Mouse (Mus musculus): ENCODE measurements around the gene Tmem52b.

The Tmem52b gene

DNA sequence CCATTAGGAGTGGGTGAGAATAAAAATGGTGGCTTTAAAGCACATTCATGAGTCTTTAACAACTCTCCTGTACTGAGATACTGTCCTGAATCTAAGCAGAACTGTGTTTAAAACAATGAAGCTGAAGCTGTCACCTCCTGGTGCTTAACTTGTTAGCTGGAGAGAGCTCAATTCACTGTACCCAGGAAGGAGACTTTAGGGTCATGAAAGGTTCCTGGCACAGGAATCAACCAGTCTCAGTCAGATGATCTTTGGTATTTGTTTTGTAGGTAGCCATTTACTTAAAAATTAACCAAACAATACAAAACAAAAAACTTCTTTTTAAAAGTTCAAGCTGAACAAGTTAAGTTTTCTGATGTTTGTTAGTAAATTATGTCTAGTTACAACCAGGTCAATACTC, 17.9 kb downstream of the Tmem52b start:
- no peak for DNase-seq (ENCODE audit: inconsistent age in 2 of 2, low spot score in 1 of 2)

DNA sequence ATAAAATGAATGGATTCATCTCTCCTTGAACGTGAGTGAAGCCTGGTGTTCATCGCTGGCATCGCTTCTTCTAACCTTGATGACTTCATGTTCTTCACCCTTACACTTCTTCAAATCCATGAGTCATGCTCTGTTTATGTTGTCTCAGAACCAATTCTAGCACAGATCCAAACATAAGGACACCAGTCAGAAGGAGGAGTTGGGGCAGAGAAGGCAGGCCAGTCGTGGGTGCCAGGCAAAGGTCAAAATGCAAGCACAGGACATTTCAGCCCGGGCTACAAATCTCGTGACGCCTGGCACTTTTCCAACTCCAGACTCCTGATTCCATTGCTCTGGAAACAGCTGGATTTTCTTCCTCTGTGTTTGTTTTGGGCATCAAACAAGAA, 20.2 kb downstream of the Tmem52b start:
- DNase-seq (ENCODE audit: inconsistent age in 2 of 2, low spot score in 1 of 2): peak; percentile 85 to 95

DNA sequence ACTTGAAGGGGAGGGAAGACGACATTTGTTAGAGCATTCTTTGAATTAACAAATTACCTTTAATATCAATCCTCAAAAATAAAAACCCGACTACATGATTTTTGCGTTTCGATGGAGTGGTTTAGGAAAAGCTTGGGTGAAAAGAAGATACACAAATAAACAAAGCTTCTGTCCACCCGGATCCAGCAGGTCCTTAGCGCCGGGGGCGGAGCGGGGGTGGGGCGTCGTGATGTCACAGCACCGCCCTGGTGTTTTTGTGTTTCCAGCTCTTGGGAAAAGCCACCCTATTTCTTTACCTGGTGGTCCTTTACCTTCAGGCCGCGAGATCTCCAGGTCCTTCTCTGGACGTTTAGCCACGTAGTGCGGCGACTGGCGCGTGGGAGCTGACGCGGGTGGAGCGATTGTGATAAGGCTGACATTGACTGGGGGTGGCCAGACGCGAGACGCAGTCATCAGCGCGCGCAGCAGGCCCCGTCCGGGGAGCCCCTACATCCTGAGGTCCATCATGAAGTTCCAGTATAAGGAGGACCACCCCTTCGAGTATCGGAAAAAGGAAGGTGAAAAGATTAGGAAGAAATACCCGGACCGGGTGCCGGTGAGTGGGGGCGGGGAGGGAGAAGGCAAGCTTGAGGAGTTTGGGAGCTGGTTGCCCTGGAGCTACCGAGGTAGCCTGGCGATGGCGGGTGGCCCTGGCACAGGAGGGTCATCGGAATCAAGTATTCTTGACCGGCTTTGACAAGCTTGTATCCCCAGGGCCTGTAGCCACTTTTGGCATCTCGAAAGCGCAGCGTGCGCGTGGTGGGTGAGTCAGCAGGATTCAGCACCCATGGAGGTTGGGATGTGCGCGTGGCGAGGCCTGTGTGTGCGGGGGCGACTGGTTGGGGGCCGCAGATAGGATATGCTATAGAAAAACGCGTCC, 20.8 kb downstream of the Tmem52b start, which contains the start of gene Gabarapl1:
Gene Gabarapl1 (plus strand): TSS at position 219 of the 919 bp plus-strand sequence.
- DNase-seq (ENCODE audit: inconsistent age in 2 of 2, low spot score in 1 of 2): peak; percentile 88 to 97

DNA sequence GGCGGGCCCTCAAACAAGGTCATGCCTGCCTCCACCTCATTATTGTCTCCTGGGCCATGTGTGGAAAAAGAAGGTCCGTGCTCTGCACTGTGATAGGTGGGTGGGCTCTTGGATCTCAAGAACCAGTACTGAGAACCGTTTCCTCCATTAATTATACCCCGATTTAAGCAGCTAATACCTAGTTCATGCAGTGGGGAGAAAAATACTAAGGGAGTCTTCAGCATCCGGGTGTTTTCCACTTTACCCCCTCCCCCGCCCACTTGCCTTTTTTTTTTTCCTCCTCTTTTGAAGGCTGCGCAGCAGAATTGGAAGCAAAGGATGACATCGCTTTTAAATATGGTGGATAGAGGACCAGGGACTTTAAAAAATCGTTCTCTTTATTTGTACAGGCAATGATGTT, 21.7 kb downstream of the Tmem52b start:
- peak; percentile 21 to 81 for DNase-seq (ENCODE audit: inconsistent age in 2 of 2, low spot score in 1 of 2)

DNA sequence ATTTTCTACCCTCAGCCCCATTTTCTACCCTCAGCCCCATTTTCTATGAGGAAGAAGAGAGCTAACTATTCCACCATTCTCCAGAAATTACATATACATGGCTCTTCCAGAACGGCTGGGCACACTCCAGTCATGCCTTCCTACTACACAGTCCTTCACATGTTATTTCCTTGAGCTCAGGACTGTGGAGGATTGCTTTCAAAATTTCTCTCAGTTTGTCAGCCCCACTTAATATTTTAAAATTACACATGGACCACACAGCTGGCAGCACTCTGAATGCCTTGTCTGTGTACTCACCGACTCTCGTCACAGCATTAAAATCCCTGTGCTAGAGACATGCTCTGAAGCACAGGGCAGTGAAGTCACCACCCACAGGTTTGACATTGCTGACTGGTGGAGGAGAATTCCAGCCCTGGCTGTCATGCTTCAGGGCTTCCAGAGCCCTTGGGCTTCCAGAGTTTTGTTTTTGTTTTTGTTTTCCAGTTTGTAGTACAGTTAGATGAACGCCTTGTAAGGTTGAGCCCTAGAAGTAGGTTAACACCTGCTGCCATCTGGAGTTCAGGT, 22.4 kb downstream of the Tmem52b start:
- peak; percentile 33 to 62 for DNase-seq (ENCODE audit: inconsistent age in 2 of 2, low spot score in 1 of 2)

DNA sequence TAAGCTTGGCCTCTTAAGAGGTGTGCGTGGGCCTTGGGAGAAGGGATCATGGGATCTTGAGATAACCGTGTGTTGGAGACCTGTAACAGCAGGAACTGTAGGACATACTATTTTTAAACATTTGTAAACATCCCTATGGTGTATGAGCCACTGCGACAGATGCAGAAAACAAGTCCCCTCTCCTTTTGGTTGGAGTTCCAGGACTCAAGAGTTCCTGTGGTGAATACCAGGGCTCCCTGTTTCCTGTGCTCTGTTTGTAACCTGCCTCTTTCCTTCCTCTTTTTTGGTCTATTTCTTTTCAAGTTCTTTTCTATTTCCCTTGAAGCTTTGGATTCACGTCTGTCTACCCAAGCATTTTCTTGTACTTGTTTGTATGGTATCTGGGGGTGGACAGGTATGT, 23.4 kb downstream of the Tmem52b start:
- peak in 1 of 2 experiments; percentile 38 for DNase-seq (ENCODE audit: inconsistent age in 2 of 2, low spot score in 1 of 2)

DNA sequence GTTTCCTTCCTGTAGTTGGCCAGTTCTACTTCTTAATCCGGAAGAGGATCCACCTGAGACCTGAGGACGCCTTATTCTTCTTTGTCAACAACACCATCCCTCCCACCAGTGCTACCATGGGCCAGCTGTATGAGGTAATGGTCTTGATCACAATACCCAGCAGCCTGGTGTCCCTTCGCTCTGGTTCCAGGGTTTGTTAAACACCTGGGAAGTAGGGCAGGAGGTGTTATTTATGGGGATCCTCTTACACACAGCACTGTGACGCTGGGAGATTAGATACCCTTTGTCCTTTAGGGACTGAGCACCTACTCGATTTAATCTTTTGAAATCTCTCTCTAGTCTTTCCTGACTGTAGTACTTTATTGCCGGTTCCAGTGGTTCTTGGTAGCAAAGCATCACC, 26.2 kb downstream of the Tmem52b start:
- no peak for DNase-seq (ENCODE audit: inconsistent age in 2 of 2, low spot score in 1 of 2)

DNA sequence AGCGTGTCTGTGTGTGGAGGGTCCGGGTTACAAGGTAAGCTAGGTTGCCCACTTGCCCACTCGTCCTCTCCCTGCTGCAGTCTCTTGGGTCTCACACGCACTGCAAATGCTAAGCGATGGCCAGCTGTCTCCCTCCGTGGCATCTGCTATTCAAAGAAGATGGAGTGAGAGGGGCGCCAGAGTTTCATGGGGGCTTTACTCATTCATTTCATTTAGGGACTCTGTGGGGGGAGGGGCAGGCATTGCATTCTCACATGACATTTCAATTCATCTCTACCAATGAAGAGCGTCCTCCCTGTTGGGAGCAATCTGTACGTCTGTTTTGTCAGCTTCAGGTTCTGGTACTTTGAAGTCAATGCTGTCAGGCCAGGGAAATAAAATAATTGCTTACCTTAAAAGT, 29.6 kb downstream of the Tmem52b start:
- DNase-seq (ENCODE audit: inconsistent age in 2 of 2, low spot score in 1 of 2): peak in 1 of 2 experiments; percentile 39

DNA sequence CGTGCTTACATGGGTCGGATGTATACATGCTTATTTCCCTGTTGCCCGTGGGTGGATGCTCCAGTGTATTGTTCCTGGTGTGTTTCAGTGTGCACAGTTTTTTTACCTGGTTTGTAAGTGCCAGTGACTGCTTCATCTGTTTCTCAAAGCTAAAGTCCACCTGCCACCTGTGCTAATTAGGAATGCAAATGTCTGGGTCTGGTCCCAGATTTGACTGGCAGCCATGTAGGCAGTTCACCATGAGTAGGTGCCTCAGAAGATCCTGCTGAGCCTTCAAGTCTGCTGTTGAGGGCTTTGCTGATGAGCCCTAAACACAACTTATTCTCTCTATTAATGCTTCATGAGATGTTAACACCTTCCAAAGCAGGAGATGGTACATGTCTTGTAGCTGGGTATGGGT, 30.2 kb downstream of the Tmem52b start:
- peak in 1 of 2 experiments; percentile 28 for DNase-seq (ENCODE audit: inconsistent age in 2 of 2, low spot score in 1 of 2)

DNA sequence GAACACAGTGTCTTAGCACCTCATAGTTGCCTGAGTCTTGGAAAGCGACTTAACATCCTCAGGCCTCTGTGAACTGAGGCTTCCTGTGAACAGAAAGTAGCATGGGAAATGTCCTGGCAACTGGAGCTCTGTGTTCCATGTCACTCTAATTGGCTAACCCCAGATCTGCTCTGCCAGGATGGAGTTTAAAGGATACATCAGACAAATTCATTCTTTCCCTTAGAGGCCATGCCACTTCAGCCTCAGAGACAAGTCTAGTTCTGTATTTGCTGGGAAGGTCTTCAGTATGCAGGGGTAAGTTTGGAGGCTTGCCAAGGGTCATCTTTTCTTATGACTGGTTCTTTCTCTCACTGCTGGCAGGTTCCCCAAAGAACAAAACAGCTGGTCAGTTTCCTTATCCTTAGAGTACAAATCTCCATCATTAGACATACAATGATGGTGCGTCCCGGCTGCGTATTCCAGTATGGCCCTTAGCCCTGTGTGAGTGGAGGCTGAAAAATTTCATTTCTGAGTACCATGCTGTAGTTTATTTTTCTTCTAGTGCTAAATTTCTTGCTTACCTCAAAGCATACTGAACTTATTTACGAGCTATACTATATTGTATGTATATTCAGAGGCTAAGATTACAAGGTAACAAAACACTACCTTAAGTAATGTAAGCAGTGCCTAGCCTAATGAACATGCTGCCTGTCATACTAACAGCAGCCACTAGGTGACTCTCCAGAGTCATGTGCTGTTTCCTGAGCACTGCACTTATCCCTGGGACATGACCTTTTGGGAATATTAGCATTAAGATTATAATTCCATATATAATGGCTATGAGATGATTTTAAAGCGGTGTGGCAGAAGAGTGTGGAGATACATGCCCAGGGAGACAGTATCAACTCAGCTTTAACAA, 31.6 kb downstream of the Tmem52b start:
- peak; percentile 56 to 88 for DNase-seq (ENCODE audit: inconsistent age in 2 of 2, low spot score in 1 of 2)

DNA sequence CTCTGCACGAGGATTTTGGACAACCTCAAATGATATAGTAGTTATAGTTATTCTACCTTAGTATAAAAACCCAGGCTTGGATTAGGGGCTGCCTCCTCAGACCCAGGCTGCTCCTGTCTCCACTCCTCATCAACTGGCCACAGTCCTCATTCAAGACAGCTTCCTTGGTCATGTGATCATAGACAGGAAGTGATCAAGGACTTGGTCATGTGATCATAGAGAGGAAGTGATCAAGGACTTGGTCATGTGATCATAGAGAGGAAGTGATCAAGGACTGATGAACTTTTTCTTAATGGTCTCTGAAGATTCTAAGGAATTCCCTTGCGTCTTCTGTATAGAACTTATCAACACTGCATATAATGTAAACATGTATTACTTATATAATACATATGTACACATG, 34.9 kb downstream of the Tmem52b start:
- no peak for DNase-seq (ENCODE audit: inconsistent age in 2 of 2, low spot score in 1 of 2)

DNA sequence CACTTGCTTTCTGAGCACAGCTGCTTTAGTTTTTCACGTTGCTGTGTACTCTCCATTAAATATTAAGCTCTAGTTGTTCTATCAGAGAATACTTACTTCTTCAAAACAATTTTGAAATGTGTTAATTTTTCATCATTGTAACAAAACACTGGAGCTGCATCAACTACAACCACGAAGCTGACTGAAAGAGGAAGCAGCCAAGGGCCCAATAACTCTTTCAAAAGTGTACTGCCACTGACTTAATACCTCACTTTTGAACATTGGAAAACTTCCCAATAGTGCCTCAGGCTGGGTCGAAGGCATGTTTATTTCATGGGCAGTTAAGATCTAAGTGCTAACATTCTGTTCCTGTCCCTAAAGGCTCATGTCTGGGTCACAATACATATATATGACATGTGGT, 35.7 kb downstream of the Tmem52b start:
- no peak for DNase-seq (ENCODE audit: inconsistent age in 2 of 2, low spot score in 1 of 2)

DNA sequence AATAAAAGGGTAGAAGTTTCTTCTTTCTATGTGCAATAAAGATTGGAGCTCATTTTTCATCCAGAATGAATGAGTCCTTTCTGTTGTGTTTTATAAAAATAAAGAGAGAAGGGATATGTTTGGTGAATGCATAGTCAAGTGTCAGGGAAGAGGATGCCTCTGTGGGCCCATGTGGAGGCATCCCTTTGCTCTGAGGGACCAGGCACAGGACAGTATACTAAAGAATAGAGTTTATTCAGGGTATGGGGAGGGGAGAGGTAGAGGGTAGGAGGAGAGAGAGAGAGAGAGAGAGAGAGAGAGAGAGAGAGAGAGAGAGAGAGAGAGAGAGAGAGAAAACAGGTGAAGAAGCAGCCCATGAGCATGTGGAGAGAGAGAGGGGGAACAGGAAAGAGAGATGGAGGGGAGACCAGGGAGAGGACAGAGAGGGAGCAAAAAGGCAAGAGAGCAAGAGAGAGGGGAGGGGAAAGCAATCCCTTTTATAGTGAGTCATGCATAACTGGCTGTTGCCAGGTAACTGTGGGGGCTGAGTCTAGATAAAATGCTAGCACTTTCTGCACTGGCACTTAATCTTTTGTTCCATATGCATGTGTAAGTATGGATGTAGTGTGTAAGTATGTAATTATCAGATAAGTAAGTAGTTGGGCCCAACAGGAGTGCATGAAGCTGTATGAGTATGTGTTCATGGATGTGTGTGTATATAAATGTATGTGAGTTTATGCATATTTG, 45.1 kb downstream of the Tmem52b start:
- DNase-seq (ENCODE audit: inconsistent age in 2 of 2, low spot score in 1 of 2): no peak

DNA sequence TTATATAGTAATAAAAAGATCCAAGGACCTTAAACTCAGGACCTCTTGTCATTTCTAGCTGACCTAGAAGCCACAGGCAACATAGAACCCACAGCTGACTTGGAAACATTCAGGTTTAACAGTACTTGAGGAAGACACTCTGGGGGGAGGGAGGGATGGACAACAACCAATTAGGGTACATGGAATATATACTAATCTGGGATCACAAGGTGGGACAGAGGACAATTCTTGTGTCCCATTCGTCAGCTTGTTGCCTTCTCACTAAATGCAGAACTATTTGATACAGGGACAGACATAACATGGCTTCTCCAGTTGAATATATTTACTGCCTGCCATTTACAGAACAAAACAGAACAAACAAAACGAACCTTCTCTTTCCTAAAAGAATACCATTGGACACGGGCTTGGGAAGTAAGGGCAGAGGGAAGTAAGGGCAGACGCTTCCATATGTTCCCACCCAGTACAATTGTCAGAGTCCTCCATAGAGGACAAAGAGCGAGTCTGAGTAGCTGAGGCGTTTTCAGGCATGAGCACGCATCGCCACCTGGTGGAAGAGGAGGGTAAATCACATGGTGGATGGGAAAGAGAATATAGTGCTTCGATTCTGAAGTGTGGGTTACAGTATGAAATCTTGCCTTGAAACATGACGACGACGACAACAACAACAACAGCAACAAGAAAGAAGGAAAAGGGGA, 46.7 kb downstream of the Tmem52b start:
- DNase-seq (ENCODE audit: inconsistent age in 2 of 2, low spot score in 1 of 2): peak; percentile 55 to 88

DNA sequence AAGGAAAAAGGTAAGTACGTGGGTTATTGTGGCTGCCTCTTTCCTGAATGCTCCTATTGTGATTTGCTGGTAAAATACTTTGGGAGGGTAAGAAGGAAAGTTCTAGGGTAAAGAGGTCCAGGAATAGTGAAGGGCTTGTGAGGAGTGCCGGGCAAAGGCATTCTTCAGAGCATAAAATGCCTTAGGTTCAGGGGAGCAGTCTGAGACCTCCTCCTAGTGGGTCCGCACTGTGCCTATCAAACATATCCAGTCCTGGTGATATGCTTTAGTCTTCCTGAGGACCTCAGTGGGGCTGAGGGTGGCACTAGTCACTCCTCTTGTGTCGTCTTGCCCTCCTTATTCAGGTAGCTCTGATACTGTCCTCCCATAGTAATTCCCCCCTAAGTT, 47.3 kb downstream of the Tmem52b start:
- no peak for DNase-seq (ENCODE audit: inconsistent age in 2 of 2, low spot score in 1 of 2)

DNA sequence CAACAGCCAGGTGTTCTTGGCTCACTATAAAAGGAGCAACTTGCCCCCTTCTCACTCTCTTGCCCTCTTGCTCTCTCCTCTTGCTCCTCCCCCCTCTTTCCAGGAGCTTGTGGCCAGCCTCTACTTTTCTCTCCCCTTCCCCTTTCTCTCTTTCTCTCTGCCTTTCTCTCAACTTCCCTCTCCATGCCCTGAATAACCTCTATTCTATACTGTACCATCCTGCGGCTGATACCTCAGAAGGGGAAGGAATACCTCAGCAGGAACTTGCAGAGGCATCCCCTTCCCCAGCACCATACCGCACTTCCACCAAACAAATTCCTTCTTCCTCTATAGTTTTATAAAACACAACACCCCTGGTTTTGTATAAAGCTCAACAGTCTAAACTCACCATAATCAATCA, 52.9 kb downstream of the Tmem52b start:
- no peak for DNase-seq (ENCODE audit: inconsistent age in 2 of 2, low spot score in 1 of 2)
